Mouse (Mus musculus) lung, adult 2 months (tissue): ENCODE measurements around the gene Trim41.
"Not testable (repeated sequence)": the region's sequence is repeated elsewhere in the genome, so short reads cannot be mapped to it uniquely, and the experiment has no call there.

Experiments used
- CTCF ChIP-seq: fragments of 200-500 bp; IDR thresholded peaks from 2 replicates; pipeline ENCODE4 v1.5.1; 2011; ENCODE audit warnings: mild to moderate bottlenecking, low read length, control low read depth; ENCODE audit not compliant: insufficient read depth
- POLR2A ChIP-seq: fragments of 200-500 bp; IDR thresholded peaks from 2 replicates; pipeline ENCODE4 v1.6.1; 2011; ENCODE audit warnings: low read depth, mild to moderate bottlenecking, control low read depth, low read length, borderline replicate concordance; ENCODE audit errors: extremely low read depth

GRCm38 (mm10) chr11:48791894-48792293 lies 25.3 kb downstream of the Trim41 start:
- not testable (repeated sequence) for TF ChIP-seq CTCF, POLR2A
